Mouse (Mus musculus) embryonic facial prominence, embryonic 11.5 days (tissue): ENCODE data around the gene Mrps10. TPM values are rescaled to one million over a fixed set of nuclear protein-coding genes. Genes with fewer than 3 reads are reported as not detected.

Experiments used
- ATAC-seq: fragments of 200-750 bp; cut with Nextera tagmentation; replicated peaks from 2 replicates; pipeline ENCODE4 v1.8.0; 2017; ENCODE audit warnings: low read depth; ENCODE audit not compliant: insufficient number of reproducible peaks, low FRiP score, low TSS enrichment
- DNase-seq: peaks from one replicate; pipeline ENCODE4 v3.0.0-alpha.2; 2015; ENCODE audit warnings: low spot score
- H3K27ac ChIP-seq: fragments of 300-500 bp; sonication (generic); replicated peaks from 2 replicates; pipeline ENCODE4 v1.5.1; 2014; ENCODE audit warnings: mild to moderate bottlenecking, low read depth, low read length, control low read depth
- H3K27me3 ChIP-seq: fragments of 300-500 bp; sonication (generic); 2 replicates; pipeline ENCODE4 v1.6.1; 2014; ENCODE audit warnings: mild to moderate bottlenecking, low read length, moderate library complexity, mixed read lengths; ENCODE audit not compliant: control insufficient read depth, insufficient read depth
- H3K36me3 ChIP-seq: fragments of 300-500 bp; sonication (generic); replicated peaks from 2 replicates; pipeline ENCODE4 v1.6.1; 2014; ENCODE audit warnings: low read depth, mild to moderate bottlenecking, low read length, moderate library complexity, mixed read lengths; ENCODE audit not compliant: control insufficient read depth, insufficient read depth
- H3K4me1 ChIP-seq: fragments of 300-500 bp; sonication (generic); 2 replicates; pipeline ENCODE4 v1.6.1; 2014; ENCODE audit warnings: low read length, mixed read lengths; ENCODE audit not compliant: control insufficient read depth, insufficient read depth
- H3K4me2 ChIP-seq: fragments of 300-500 bp; sonication (generic); 2 replicates; pipeline ENCODE4 v1.6.1; 2014; ENCODE audit warnings: low read depth, mild to moderate bottlenecking, control low read depth, low read length, moderate library complexity
- H3K4me3 ChIP-seq: fragments of 300-500 bp; sonication (generic); 2 replicates; pipeline ENCODE4 v1.5.1; 2014; ENCODE audit warnings: low read depth, low read length, control low read depth
- H3K9ac ChIP-seq: fragments of 300-500 bp; sonication (generic); replicated peaks from 2 replicates; pipeline ENCODE4 v1.6.1; 2014; ENCODE audit warnings: mild to moderate bottlenecking, control low read depth, low read length
- H3K9me3 ChIP-seq: fragments of 300-500 bp; sonication (generic); replicated peaks from 2 replicates; pipeline ENCODE4 v1.6.1; 2016; ENCODE audit warnings: mild to moderate bottlenecking, low read length, inconsistent platforms, mixed read lengths; ENCODE audit not compliant: control insufficient read depth
- WGBS: fragments of 180-500 bp; shearing (Covaris S2); extraction: QIAGEN DNeasy Blood & Tissue Kit; methylation state at CpG from one replicate; pipeline ENCODE4 v1.1.7; 2014; 5-methylcytosine and 5-hydroxymethylcytosine counted together
- polyA plus RNA-seq: library from polyadenylated mRNA; unstranded; fragments of >200 nt; fragmentation: Nextera tagmentation; extraction: Ambion mirVana; gene quantifications from 2 replicates; pipeline ENCODE4 v1.2.1, GENCODE M21; 2014

Mrps10 gene
- polyA plus RNA-seq, 1 experiment from 2014 or later = 74.1 TPM

- Histone ChIP-seq H3K4me2 (0 out of 2 replicates have a peak overlapping the region, but pooled peaks have one; percentile 1), H3K4me1 (no peaks in the 10 kb centered on the region), H3K4me3 (no peak overlapping the region), H3K9me3 (no peaks in the 10 kb centered on the region), H3K27ac (no peak overlapping the region), H3K27me3 (no peaks in the 10 kb centered on the region), H3K36me3 (no peaks in the 10 kb centered on the region), H3K9ac (no peak overlapping the region)
- ATAC-seq = peak; percentile 66; the same call in 1 of the 2 replicates
- 6% methylated on average over 8 of the region's 8 CpGs for WGBS
- peak; percentile 70 for DNase-seq
Observed at GRCm38 (mm10) chr17:47428831-47429304, 60.2 kb downstream of the Mrps10 start.

GRCm38 (mm10) chr17:47430815-47431214 is 62.1 kb downstream of the Mrps10 start:
- DNase-seq (no peak), ATAC-seq (no peak)
- no peaks in the 10 kb centered on the region for H3K4me1 ChIP-seq
- no peak overlapping the region for H3K4me3 ChIP-seq
- H3K4me2 ChIP-seq = no peak overlapping the region
- no peaks in the 10 kb centered on the region for H3K27me3 ChIP-seq
- H3K9me3 ChIP-seq = no peaks in the 10 kb centered on the region
- no peaks in the 10 kb centered on the region for H3K36me3 ChIP-seq
- 69% methylated on average over 5 of the region's 5 CpGs for WGBS
- H3K9ac ChIP-seq = no peak overlapping the region
- no peak overlapping the region for H3K27ac ChIP-seq

Other genes starting within 250 kb of the Mrps10 start
- gene Guca1b, start 16.5 kb downstream of the Mrps10 start, polyA plus RNA-seq = 0.41 and 1.6 TPM in 2 replicates
- 0.83 and 0.84 TPM in 2 replicates for gene Guca1a, start 31.7 kb downstream of the Mrps10 start, polyA plus RNA-seq
- gene AI661453, start 67.7 kb downstream of the Mrps10 start, polyA plus RNA-seq = 0.43 and 0.93 TPM in 2 replicates
- 0.25 and 0.66 TPM in 2 replicates for gene 1700001C19Rik, start 68.5 kb downstream of the Mrps10 start, polyA plus RNA-seq
- 27.6 and 29.4 TPM in 2 replicates for gene Taf8, start 133.4 kb downstream of the Mrps10 start, polyA plus RNA-seq
- 291 and 294 TPM in 2 replicates for gene Ccnd3, start 136.2 kb downstream of the Mrps10 start, polyA plus RNA-seq
- gene Bysl, start 242.6 kb downstream of the Mrps10 start, polyA plus RNA-seq = 30.4 and 31.4 TPM in 2 replicates
- gene Med20, start 242.7 kb downstream of the Mrps10 start, polyA plus RNA-seq = 47.1 and 48.0 TPM in 2 replicates
- 0.98 and 1.9 TPM in 2 replicates for gene Gm20517, start 242.7 kb downstream of the Mrps10 start, polyA plus RNA-seq